ENCODE assay signal across 8 mouse cellular contexts in genomic region chr15:98880978-98881655, GRCm38 (mm10). TPM values are rescaled to one million over a fixed set of nuclear protein-coding genes. Genes with fewer than 3 reads are reported as not detected.
A peak's percentile ranks its signal among the peaks of the same experiment; 100 is the strongest.
DNase-seq lines count a peak whose midpoint lies in the region; ATAC-seq and TF ChIP-seq lines count a peak whose summit lies in the region.

No protein-coding gene starts in this region.

- 0 out of 2 replicates have a peak, but pooled peaks cover 3% of the 10 kb centered on the region for H3K4me1 ChIP-seq in cortical plate, adult 2 months (ENCODE audit: control insufficient read depth, insufficient read depth, low read length)

- DNase-seq in adipocyte (ENCODE audit: low spot score): peak; percentile 93
- DNase-seq in gastrocnemius, adult 8-10 months (ENCODE audit: low spot score in 2 of 2): peak; percentile 86 to 93
- peak; percentile 97 for DNase-seq in induced T-regulatory cell, adult 2 months (ENCODE audit: low read depth)
- peak; percentile 89 to 91 for DNase-seq in left cerebral cortex, adult 9 months (ENCODE audit: low spot score in 2 of 2)
- DNase-seq in right cerebral cortex, postnatal 14 days: peak; percentile 86
- DNase-seq in yolk sac, embryonic 10.5 days (ENCODE audit: low spot score): peak; percentile 98

- TF ChIP-seq CTCF in cortical plate, adult 2 months (IDR thresholded peaks at IDR 0.05; ENCODE audit: extremely low read depth, insufficient read depth, low read length): no peak

- H3K4me3 ChIP-seq in cortical plate, adult 2 months (ENCODE audit: insufficient read depth, low read length): peak overlapping the region; percentile 56

- ATAC-seq in megakaryocyte progenitor cell, adult 5-6 weeks (replicated peaks; ENCODE audit: poor library complexity): peak; percentile 92

- no peak overlapping the region for H3K27ac ChIP-seq in cortical plate, adult 2 months (ENCODE audit: insufficient read depth, low read length)

- TF ChIP-seq POLR2A in cortical plate, adult 2 months (IDR thresholded peaks at IDR 0.05; ENCODE audit: extremely low read depth, insufficient read depth, low read length): 0 out of 2 replicates have a peak, but pooled peaks have one; percentile 12

RNA-seq across cellular contexts. Expression of gene Kmt2d, which starts 10.1 kb away (rescaled TPM):
- polyA plus RNA-seq in cortical plate, adult 2 months (2012; rRNA removed): 33.0 and 37.9 TPM in 2 replicates
- total RNA-seq in gastrocnemius, adult 8-10 months (2022): 10 to 100 TPM; 52.6 to 67.2 (median 59.1) TPM
- 38.5 and 43.3 TPM in 2 replicates for total RNA-seq in megakaryocyte progenitor cell, adult 5-6 weeks (2015)
- total RNA-seq in megakaryocyte progenitor cell, adult 5-6 weeks (2017): 18.6 and 29.0 TPM in 2 replicates

RNA-seq across cellular contexts. Expression of gene Rhebl1, which starts 13.2 kb away (rescaled TPM):
- polyA plus RNA-seq in cortical plate, adult 2 months (2012; rRNA removed): 18.3 and 19.9 TPM in 2 replicates
- total RNA-seq in gastrocnemius, adult 8-10 months (2022): 1 to 10 TPM; 1.4 to 2.9 (median 2.0) TPM
- 10.7 and 17.8 TPM in 2 replicates for total RNA-seq in megakaryocyte progenitor cell, adult 5-6 weeks (2015)
- total RNA-seq in megakaryocyte progenitor cell, adult 5-6 weeks (2017): 5.4 and 7.9 TPM in 2 replicates

RNA-seq across cellular contexts. Expression of gene Dhh, which starts 17.2 kb away (rescaled TPM):
- polyA plus RNA-seq in cortical plate, adult 2 months (2012; rRNA removed): 0.25 and 0.28 TPM in 2 replicates
- total RNA-seq in gastrocnemius, adult 8-10 months (2022): 1 to 10 TPM in 1 of 4 experiments, under 1 TPM in 3; 0.19 to 1.0 (median 0.49) TPM
- total RNA-seq in megakaryocyte progenitor cell, adult 5-6 weeks (2015): not detected in 2 replicates
- not detected in 2 replicates for total RNA-seq in megakaryocyte progenitor cell, adult 5-6 weeks (2017)

RNA-seq across cellular contexts. Expression of gene Lmbr1l, which starts 36.9 kb away (rescaled TPM):
- polyA plus RNA-seq in cortical plate, adult 2 months (2012; rRNA removed): 24.7 and 27.1 TPM in 2 replicates
- 1 to 10 TPM; 3.7 to 5.0 (median 4.2) TPM for total RNA-seq in gastrocnemius, adult 8-10 months (2022)
- total RNA-seq in megakaryocyte progenitor cell, adult 5-6 weeks (2015): 5.2 and 5.6 TPM in 2 replicates
- 3.8 and 9.4 TPM in 2 replicates for total RNA-seq in megakaryocyte progenitor cell, adult 5-6 weeks (2017)

RNA-seq across cellular contexts. Expression of gene Prkag1, which starts 49.8 kb away (rescaled TPM):
- 71.3 and 75.7 TPM in 2 replicates for polyA plus RNA-seq in cortical plate, adult 2 months (2012; rRNA removed)
- total RNA-seq in gastrocnemius, adult 8-10 months (2022): 10 to 100 TPM; 43.8 to 55.0 (median 46.9) TPM
- total RNA-seq in megakaryocyte progenitor cell, adult 5-6 weeks (2015): 38.4 and 50.6 TPM in 2 replicates
- 97.3 and 105 TPM in 2 replicates for total RNA-seq in megakaryocyte progenitor cell, adult 5-6 weeks (2017)
